Mouse (Mus musculus): Measurements from ENCODE around the gene Cox20.
A peak's percentile ranks its signal among the peaks of the same experiment; 100 is the strongest.

The Cox20 gene

GRCm38 (mm10) chr1:178357776-178358710 is 39.1 kb downstream of the Cox20 start:
- no peak for DNase-seq

- DNase-seq, result no peak
Measured at GRCm38 (mm10) chr1:178360264-178360663, 41.3 kb downstream of the Cox20 start.

GRCm38 (mm10) chr1:178360702-178361101 is 41.8 kb downstream of the Cox20 start:
- DNase-seq, result peak; percentile 29

GRCm38 (mm10) chr1:178365171-178365570 is 46.2 kb downstream of the Cox20 start:
- DNase-seq, result no peak

GRCm38 (mm10) chr1:178368121-178368520 is 49.2 kb downstream of the Cox20 start:
- DNase-seq, result no peak

GRCm38 (mm10) chr1:178368548-178369271 is 49.8 kb downstream of the Cox20 start:
- DNase-seq, result peak; percentile 93

- peak; percentile 75 for DNase-seq
Measured at GRCm38 (mm10) chr1:178369272-178369651, 50.3 kb downstream of the Cox20 start.
